Mouse (Mus musculus) heart, adult 2 months (tissue): ENCODE results near the gene Rps12-ps3.

Experiments
- CTCF ChIP-seq: fragments of 200-600 bp; IDR thresholded peaks from 2 replicates; pipeline ENCODE4 v1.8.1; 2022; ENCODE audit warnings: antibody characterized with exemption, mild to moderate bottlenecking, moderate library complexity
- EP300 ChIP-seq: fragments of 200-500 bp; IDR thresholded peaks from 2 replicates; pipeline ENCODE4 v1.6.1; 2011; ENCODE audit warnings: low read depth, low read length, control low read depth; ENCODE audit not compliant: insufficient read depth
- POLR2A ChIP-seq: fragments of 200-500 bp; IDR thresholded peaks from 2 replicates; pipeline ENCODE4 v1.6.1; 2011; ENCODE audit warnings: mild to moderate bottlenecking, low read depth, low read length, control low read depth; ENCODE audit not compliant: insufficient read depth

- no peak for TF ChIP-seq POLR2A
- no peak for TF ChIP-seq CTCF
- no peak for TF ChIP-seq EP300
Observed at GRCm38 (mm10) chr19:59363666-59364065, 41.6 kb downstream of the Rps12-ps3 start.
